Mouse (Mus musculus) frontal cortex, postnatal 10 days (tissue): ENCODE measurements at regions not wholly inside any gene's neighbourhood (a gene's known extent, or its start where the extent isn't known, plus 50 kb on each side); places are given as distances from the start of the nearest gene placed in this dataset.
"Not testable (repeated sequence)": the region's sequence is repeated elsewhere in the genome, so short reads cannot be mapped to it uniquely, and the experiment has no call there.

Experiments used
- DNase-seq, 2 experiments: peaks; one replicate each; pipeline ENCODE4 v3.0.0; 2022; ENCODE audit warnings: low spot score in 2 of 2, mixed read lengths in 1 of 2

GRCm38 (mm10) chr1:112486046-112486445 is 621.3 kb upstream of the Dsel start:
- not testable (repeated sequence) for DNase-seq

- DNase-seq, result peak in 1 of 2 experiments; percentile 8
Measured at GRCm38 (mm10) chr1:112456047-112456446, 591.3 kb upstream of the Dsel start.

DNA sequence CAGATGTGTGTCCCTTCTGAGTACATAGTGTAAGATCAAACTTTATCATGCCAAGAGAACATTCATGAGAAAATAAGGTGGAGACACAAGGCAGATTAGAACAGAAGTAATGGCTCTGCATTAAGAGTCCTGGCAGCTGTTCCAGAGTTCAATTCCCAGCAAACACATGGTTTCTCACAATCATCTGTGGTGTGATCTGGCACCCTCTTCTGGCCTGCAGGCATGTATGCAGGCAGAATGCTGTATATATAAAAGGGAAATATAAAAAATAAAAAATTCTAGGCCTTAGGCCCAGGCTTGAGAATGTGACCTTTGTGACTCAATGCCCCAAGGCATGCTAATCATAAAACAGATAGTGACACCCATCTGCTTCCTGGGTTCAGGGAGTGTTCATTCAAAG is 587.7 kb upstream of the Dsel start:
- no peak for DNase-seq

DNA sequence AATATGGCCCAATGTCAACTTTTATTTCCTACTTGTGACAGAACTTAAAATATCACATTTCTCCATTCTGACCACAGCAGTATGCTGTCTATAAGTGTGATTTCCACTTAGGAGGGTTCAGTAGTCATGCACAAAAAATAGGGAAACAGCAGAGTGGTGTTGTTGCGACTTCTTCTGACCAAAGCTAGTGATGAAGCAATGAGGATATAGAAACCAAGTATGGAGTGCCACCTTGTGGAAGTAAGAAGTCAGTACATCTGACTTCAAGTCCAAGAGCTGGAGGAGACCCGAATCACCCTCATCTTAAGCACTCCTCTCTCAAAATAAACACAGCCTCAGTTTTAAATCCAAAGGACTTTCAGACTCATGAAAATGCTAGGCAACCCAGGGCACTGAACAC is 586.9 kb upstream of the Dsel start:
- no peak for DNase-seq

- DNase-seq, result no peak
Measured at GRCm38 (mm10) chr1:112439109-112439508, 574.4 kb upstream of the Dsel start.

DNA sequence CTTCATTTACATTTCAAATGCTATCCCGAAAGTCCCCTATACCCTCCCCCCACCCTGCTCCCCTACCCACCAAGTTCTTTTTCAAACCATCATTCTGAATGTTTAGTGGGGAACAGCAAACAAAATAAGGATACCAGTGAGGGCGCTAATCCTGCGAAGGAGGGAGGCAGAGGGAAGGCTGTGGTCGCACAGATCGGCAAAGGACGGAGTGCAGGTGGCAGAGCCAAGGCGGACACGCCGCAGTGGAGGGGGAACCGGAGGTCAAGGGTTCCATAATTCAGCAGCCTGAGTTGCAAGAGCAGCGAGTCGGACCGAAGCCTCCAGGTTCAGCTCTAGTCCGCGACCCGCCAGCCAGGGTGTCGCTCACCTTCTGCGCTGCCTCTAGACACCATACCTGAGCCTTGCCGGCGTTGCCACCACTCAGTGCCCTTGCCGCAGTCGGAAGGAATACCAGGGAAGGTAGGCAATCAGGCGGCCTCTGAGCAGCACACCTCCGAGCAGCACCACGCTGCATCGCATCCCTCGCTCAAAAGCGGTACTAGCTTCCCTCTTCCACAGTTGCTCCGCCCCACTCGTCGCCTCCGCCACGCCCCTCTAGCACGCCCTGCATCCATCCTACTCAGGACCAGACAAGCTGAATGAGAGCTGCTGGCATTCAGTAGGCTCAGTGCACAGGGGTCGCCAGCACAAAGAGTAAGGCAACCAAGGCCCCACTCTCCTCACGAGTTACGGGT is 551.8 kb upstream of the Dsel start:
- DNase-seq, result peak; percentile 6 to 49

- peak in 1 of 2 experiments; percentile 34 for DNase-seq
Measured at GRCm38 (mm10) chr1:112388807-112389206, 524.1 kb upstream of the Dsel start.

GRCm38 (mm10) chr1:112384015-112384414 is 519.3 kb upstream of the Dsel start:
- no peak for DNase-seq

GRCm38 (mm10) chr1:112379651-112380264 is 515.0 kb upstream of the Dsel start:
- DNase-seq, result peak; percentile 29 to 51

DNA sequence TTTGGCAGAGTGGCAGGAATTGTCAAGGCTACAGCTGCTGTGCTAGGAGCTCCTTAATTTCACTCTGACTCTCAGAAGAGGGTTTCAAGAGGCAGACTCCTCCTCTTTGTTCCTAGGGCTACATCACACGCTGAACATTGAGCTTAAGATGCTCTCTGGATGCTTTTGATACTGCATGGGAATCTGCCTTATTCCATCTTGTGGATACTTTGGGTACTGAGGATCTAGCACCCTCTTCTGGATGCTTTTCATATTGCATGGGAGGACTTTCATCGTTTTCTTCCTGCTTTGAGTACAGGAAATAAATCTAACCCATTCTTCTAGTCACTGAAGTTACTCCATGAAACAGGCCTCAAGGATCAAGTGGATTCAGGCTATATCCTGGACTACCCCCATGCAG is 513.9 kb upstream of the Dsel start:
- no peak for DNase-seq

- no peak for DNase-seq
Measured at GRCm38 (mm10) chr1:112355816-112356215, 491.1 kb upstream of the Dsel start.
